In genomic region chr12:102372322-102372721, GRCm38 (mm10) we compare ENCODE assay signal across 21 mouse cellular contexts.
"Had no signal": no experiment of that assay in that cellular context is flagged by ENCODE, and none has a peak within 500 bp of the region (broad histone marks: within the 10 kb centered on the region; RNA-seq: fewer than 3 reads in every experiment).

No protein-coding gene starts in this region.

- H3K27me3 ChIP-seq: heart, embryonic 12.5 days; hindbrain, embryonic 12.5 days; intestine, embryonic 15.5 days; kidney, embryonic 15.5 days; limb, embryonic 13.5 days; limb, embryonic 15.5 days; liver, embryonic 12.5 days had no signal

- H3K36me3 ChIP-seq: hindbrain, embryonic 12.5 days had no signal

- H3K4me2 ChIP-seq: heart, embryonic 12.5 days; hindbrain, embryonic 12.5 days; hindbrain, embryonic 14.5 days; intestine, embryonic 15.5 days; kidney, embryonic 15.5 days; limb, embryonic 13.5 days; limb, embryonic 15.5 days; liver, embryonic 12.5 days had no signal

- DNase-seq: gastrocnemius, postnatal 10 days; gastrocnemius, postnatal 25 days; heart, adult 2 months; heart, postnatal 10 days; heart, postnatal 4 days; kidney, adult 2 months; kidney, adult 9 months; kidney, postnatal 14 days; kidney, postnatal 36 days; layer of hippocampus, adult 9-11 months; layer of hippocampus, postnatal 36 days had no signal

- H3K4me3 ChIP-seq: heart, adult 2 months; heart, embryonic 12.5 days; hindbrain, embryonic 10.5 days; hindbrain, embryonic 12.5 days; intestine, embryonic 15.5 days; kidney, embryonic 15.5 days; left cerebral cortex, adult 2 months; limb, embryonic 13.5 days; limb, embryonic 15.5 days; liver, embryonic 12.5 days had no signal
